Mouse (Mus musculus): ENCODE data around the gene Skor1. TPM values are rescaled to one million over a fixed set of nuclear protein-coding genes. Genes with fewer than 3 reads are reported as not detected.

The Skor1 gene
- polyA plus RNA-seq, 1 experiment = not detected

- Histone ChIP-seq H3K27me3 (ENCODE audit: control insufficient read depth, insufficient read depth, insufficient read length) (peaks cover 95% of the 10 kb centered on the region), H3K4me3 (ENCODE audit: insufficient read depth, poor library complexity, severe bottlenecking) (no peak overlapping the region), H3K79me3 (ENCODE audit: low read depth) (no peaks in the 10 kb centered on the region), H3K79me2 (ENCODE audit: control insufficient read depth, insufficient read depth) (no peaks in the 10 kb centered on the region), H3ac (ENCODE audit: control insufficient read depth, insufficient read length, low read depth) (no peak overlapping the region), H3K36me3 (ENCODE audit: control insufficient read depth, insufficient read depth) (no peaks in the 10 kb centered on the region)
- TF ChIP-seq CTCF (IDR thresholded peaks at IDR 0.05; ENCODE audit: control insufficient read depth, insufficient read depth, insufficient read length) (no peak), USF1 (IDR thresholded peaks at IDR 0.05; ENCODE audit: low read depth) (no peak), FOSL1 (IDR thresholded peaks at IDR 0.05; ENCODE audit: insufficient read depth, low read length, poor library complexity, severe bottlenecking) (no peak), MAX (IDR thresholded peaks at IDR 0.05) (no peak), MYOD1 (IDR thresholded peaks at IDR 0.05; ENCODE audit: control insufficient read depth, insufficient read length, low read depth) (no peak), MYOG (IDR thresholded peaks at IDR 0.05; ENCODE audit: control insufficient read depth, extremely low read depth, insufficient read length) (no peak), CEBPB (IDR thresholded peaks at IDR 0.05; ENCODE audit: low read depth) (no peak)
Measured at GRCm38 (mm10) chr9:63145249-63146125, 3.3 kb downstream of the Skor1 start.

DNA sequence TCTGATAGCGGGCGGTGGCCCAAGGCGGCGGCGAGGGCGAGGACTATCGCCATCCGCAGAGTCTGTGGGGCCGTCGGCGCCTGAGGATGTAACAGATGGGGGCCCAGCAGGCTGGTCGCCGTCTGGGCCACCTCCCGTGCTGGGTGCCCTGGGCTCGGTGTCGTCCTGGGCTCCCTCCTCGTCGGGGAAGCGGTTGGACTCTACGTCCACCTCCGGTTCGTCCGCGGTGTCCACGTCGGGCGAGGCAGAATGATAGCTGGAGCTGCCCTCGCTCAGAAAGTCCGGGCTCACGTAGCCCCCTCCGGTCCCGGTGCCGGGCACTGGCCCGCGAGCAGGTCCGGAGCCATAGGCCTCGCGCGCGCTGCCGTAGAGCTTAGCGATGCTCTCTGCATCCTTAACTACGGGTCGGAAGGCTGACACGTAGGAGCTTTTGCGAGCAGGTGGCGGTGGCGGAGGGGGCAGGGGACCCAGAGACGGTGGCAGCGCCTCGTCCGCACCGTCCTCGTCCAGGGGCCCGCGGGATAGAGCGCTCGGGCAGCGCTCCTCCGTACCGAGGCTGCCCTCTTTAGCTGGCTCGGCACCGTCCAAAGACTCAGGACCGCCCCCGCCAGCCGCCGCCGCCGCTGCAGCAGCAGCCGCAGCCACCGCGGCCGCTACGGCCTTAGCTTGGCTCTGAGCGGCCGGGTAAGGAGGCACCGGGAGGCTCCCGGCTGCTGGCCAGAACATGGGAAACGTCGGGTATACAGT, 4.1 kb downstream of the Skor1 start:
- H3K79me3 ChIP-seq (ENCODE audit: low read depth) = no peaks in the 10 kb centered on the region
- peaks cover 97% of the 10 kb centered on the region for H3K27me3 ChIP-seq (ENCODE audit: control insufficient read depth, insufficient read depth, insufficient read length)
- TF ChIP-seq USF1 (IDR thresholded peaks at IDR 0.05; ENCODE audit: low read depth) (no peak), CEBPB (IDR thresholded peaks at IDR 0.05; ENCODE audit: low read depth) (no peak), MAX (IDR thresholded peaks at IDR 0.05) (no peak), FOSL1 (IDR thresholded peaks at IDR 0.05; ENCODE audit: insufficient read depth, low read length, poor library complexity, severe bottlenecking) (no peak), CTCF (IDR thresholded peaks at IDR 0.05; ENCODE audit: control insufficient read depth, insufficient read depth, insufficient read length) (no peak), MYOG (IDR thresholded peaks at IDR 0.05; ENCODE audit: control insufficient read depth, extremely low read depth, insufficient read length) (no peak), MYOD1 (IDR thresholded peaks at IDR 0.05; ENCODE audit: control insufficient read depth, insufficient read length, low read depth) (no peak)
- no peaks in the 10 kb centered on the region for H3K36me3 ChIP-seq (ENCODE audit: control insufficient read depth, insufficient read depth)
- no peak overlapping the region for H3K4me3 ChIP-seq (ENCODE audit: insufficient read depth, poor library complexity, severe bottlenecking)
- no peaks in the 10 kb centered on the region for H3K79me2 ChIP-seq (ENCODE audit: control insufficient read depth, insufficient read depth)
- H3ac ChIP-seq (ENCODE audit: control insufficient read depth, insufficient read length, low read depth) = no peak overlapping the region

DNA sequence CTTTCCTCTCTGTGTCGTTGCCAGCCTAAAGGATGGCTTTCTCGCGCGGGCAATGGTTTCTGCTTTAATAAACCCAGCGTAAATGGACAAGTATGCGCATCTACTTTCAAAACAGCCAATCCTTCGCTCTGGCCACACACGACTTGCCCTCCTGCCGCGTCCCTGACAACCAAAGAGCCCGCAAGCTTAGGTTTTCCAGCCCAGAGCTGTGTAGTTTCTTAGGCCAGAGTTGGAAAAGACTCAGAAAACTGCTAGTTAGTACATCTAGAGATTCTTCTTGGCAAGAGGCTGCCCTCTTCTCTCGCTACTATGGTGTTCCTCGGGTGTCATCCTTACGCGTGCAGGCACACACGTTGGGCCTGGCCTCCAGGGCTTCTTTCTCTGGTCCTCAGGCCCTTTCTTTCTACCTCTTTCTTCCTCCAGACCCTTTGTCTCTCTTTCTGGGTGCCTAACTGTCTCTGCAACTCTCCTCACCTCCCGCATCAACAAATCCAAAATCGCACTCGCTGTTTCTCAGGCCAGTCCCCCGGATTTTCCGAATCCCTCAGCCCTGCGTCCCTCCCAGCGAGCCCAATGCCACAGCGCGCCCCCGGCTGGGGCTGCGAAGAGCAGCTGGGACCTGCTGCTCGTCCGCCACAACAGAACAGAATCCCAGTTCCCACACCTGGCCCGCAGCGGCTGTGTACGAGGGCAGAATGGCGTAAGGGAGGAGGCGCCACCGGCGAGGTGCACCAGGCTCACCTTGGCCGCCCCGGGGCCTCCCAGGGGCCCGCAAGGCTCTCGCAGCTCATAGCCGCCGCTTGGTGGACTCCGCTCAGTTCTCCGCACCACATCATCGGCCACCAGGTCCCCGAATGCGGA, 4.9 kb downstream of the Skor1 start:
- Histone ChIP-seq H3K27me3 (ENCODE audit: control insufficient read depth, insufficient read depth, insufficient read length) (peaks cover 97% of the 10 kb centered on the region), H3K4me3 (ENCODE audit: insufficient read depth, poor library complexity, severe bottlenecking) (no peak overlapping the region), H3ac (ENCODE audit: control insufficient read depth, insufficient read length, low read depth) (no peak overlapping the region), H3K79me3 (ENCODE audit: low read depth) (no peaks in the 10 kb centered on the region), H3K79me2 (ENCODE audit: control insufficient read depth, insufficient read depth) (no peaks in the 10 kb centered on the region), H3K36me3 (ENCODE audit: control insufficient read depth, insufficient read depth) (no peaks in the 10 kb centered on the region)
- no peak for TF ChIP-seq MYOG (IDR thresholded peaks at IDR 0.05; ENCODE audit: control insufficient read depth, extremely low read depth, insufficient read length)
- no peak for TF ChIP-seq CTCF (IDR thresholded peaks at IDR 0.05; ENCODE audit: control insufficient read depth, insufficient read depth, insufficient read length)
- no peak for TF ChIP-seq CEBPB (IDR thresholded peaks at IDR 0.05; ENCODE audit: low read depth)
- no peak for TF ChIP-seq MAX (IDR thresholded peaks at IDR 0.05)
- TF ChIP-seq MYOD1 (IDR thresholded peaks at IDR 0.05; ENCODE audit: control insufficient read depth, insufficient read length, low read depth) = no peak
- TF ChIP-seq FOSL1 (IDR thresholded peaks at IDR 0.05; ENCODE audit: insufficient read depth, low read length, poor library complexity, severe bottlenecking) = no peak

DNA sequence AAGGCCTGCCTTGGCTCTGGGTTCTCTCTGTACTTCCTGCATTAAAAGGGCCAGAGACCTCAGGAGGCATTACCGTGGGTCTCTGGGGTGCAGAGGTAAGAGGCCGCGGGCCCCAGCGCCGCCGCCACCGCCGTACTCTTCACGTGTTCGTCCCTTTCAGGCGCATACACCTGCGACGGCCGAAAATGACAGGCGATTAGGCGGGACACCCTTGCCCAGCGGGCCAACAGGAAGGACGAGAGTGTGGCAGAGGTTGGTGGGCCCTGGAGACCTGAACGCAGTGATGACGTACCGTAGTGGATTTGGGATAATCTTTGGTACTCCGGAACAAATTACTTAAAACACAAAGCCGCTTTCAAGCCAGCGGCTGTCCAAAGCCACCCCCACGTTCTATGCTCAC, 5.5 kb downstream of the Skor1 start:
- Histone ChIP-seq H3ac (ENCODE audit: control insufficient read depth, insufficient read length, low read depth) (no peak overlapping the region), H3K27me3 (ENCODE audit: control insufficient read depth, insufficient read depth, insufficient read length) (peaks cover 97% of the 10 kb centered on the region), H3K79me3 (ENCODE audit: low read depth) (no peaks in the 10 kb centered on the region), H3K36me3 (ENCODE audit: control insufficient read depth, insufficient read depth) (no peaks in the 10 kb centered on the region), H3K79me2 (ENCODE audit: control insufficient read depth, insufficient read depth) (no peaks in the 10 kb centered on the region), H3K4me3 (ENCODE audit: insufficient read depth, poor library complexity, severe bottlenecking) (no peak overlapping the region)
- no peak for TF ChIP-seq CTCF (IDR thresholded peaks at IDR 0.05; ENCODE audit: control insufficient read depth, insufficient read depth, insufficient read length)
- TF ChIP-seq MYOD1 (IDR thresholded peaks at IDR 0.05; ENCODE audit: control insufficient read depth, insufficient read length, low read depth) = no peak
- no peak for TF ChIP-seq USF1 (IDR thresholded peaks at IDR 0.05; ENCODE audit: low read depth)
- no peak for TF ChIP-seq MAX (IDR thresholded peaks at IDR 0.05)
- TF ChIP-seq FOSL1 (IDR thresholded peaks at IDR 0.05; ENCODE audit: insufficient read depth, low read length, poor library complexity, severe bottlenecking) = no peak
- no peak for TF ChIP-seq MYOG (IDR thresholded peaks at IDR 0.05; ENCODE audit: control insufficient read depth, extremely low read depth, insufficient read length)
